Mouse (Mus musculus) olfactory bulb, adult 2 months (tissue): ENCODE data around the gene Sulf2.

Experiments
- CTCF ChIP-seq: fragments of 200-500 bp; IDR thresholded peaks from 2 replicates; pipeline ENCODE4 v1.5.1; 2012; ENCODE audit warnings: low read depth, mild to moderate bottlenecking, low read length, moderate library complexity; ENCODE audit not compliant: insufficient read depth
- POLR2A ChIP-seq: fragments of 200-500 bp; IDR thresholded peaks from 2 replicates; pipeline ENCODE4 v1.6.1; 2012; ENCODE audit warnings: mild to moderate bottlenecking, low read depth, low read length, moderate library complexity; ENCODE audit not compliant: insufficient read depth

DNA sequence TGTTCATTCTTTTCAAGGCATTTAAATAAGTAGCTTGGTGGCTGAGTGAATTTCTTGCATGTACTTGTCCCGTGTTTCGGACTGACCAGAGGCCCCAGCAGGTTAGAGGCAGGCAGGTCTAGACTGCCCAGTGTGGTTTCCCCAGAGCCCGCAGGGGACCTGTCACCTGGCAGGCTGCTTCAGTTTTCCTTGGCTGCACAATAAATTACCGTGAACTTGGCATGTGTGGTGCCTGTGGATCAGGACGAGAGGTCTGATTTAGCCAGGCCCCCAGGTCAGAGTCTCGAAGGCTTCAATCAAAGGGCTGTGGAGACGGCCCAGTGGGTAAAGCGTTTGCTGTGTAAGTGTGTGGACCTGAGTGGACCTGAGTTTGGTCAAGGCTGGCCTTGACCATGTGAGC is 35.4 kb upstream of the Sulf2 start:
- TF ChIP-seq POLR2A = no peak
- no peak for TF ChIP-seq CTCF
